Mouse (Mus musculus): ENCODE results near the gene Rfx4.

The Rfx4 gene

DNA sequence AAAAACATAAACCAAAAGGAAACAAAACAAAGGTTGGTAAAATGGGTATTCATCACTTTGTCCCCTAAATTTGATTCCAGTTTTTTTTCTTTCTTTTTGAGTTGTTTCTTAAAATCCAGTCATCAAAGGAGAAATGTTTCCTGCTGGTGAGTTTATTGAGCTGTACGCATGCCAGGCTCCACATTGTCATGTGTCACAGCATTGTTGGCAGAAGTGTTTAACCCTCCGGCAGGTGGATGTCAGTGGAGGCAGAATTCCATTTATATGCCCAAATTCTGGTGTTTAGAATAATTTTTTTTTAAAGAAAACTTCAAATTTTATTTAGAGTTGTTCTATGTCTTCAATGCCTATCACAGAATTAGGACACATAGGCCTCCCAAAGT is 56.0 kb downstream of the Rfx4 start:
- no peak for DNase-seq (ENCODE audit: low spot score)

DNA sequence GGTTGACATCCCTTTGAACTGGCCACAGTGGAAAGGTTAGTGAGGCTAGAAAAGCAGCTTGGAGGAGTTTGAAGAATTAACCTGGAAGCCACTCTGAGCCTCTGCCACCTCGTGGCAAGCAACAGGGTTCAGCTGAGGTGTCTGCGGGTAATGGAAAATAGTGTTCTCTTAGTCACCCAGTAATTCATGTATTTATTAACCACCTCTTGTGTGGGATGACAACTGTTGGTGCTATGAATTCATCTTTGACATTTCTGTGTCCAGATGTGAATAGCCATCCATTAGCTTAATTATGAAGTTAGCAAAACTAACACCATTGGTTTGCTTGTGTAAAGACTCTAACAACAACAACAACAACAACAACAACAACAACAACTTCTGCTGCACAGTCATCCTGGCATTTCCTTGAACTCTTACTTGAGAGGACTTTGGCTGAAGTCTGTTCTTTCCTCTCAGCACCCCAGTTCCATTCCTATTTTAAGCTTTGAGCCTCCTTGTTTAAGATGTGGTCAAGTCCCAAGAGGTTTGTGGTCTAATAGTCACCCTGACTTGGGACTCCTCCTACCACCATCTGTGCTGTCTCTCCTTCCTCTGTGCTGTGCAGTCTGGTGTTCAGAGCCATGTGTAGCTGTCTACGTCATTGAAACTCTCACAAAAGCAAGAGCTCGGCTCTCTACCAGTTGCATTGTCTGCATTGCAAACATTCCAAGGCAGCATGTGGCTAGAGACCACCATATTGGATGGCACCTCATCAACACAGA is 60.0 kb downstream of the Rfx4 start:
- no peak for DNase-seq (ENCODE audit: low spot score)

DNA sequence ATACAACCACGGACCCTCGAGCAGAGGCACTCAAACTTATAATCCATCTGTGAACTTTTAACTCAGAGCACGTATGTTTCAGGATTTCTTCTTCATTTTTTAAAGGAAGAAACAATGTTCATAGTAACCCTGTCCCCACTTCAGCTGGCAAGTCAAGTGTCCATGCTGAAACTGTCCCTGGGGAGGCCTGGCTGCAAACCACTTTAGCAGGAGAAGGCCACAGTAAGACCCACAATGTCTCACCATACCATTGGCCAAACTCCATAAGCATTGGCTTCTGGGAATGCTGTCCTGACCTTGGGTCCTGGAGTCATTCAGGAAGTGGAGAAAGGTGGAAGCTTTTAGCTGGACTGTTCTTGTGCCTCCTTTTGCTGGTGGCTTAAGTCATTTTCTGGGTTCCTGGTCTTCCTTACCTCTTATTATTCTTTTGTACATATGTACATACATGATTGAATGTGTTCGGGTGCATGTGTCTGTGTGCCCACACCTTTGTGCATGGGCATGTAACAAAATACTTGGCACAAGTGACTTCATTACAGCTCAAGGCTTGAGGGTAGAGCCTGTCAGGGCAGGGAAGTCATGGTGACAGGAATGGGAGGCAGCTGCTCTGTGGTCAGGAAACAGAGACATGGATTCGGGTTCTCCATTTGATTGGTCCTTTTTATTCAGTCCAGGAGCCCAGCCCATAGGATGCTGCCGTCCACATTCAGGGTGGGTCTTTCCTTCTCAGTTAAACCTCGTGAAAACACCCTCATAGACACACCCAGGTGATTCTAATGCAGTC is 61.4 kb downstream of the Rfx4 start:
- DNase-seq (ENCODE audit: low spot score): no peak

- no peak for DNase-seq (ENCODE audit: low spot score)
Observed at GRCm38 (mm10) chr10:84819669-84820068, 63.8 kb downstream of the Rfx4 start.

- DNase-seq (ENCODE audit: low spot score): no peak
Observed at GRCm38 (mm10) chr10:84820230-84820629, 64.4 kb downstream of the Rfx4 start.

DNA sequence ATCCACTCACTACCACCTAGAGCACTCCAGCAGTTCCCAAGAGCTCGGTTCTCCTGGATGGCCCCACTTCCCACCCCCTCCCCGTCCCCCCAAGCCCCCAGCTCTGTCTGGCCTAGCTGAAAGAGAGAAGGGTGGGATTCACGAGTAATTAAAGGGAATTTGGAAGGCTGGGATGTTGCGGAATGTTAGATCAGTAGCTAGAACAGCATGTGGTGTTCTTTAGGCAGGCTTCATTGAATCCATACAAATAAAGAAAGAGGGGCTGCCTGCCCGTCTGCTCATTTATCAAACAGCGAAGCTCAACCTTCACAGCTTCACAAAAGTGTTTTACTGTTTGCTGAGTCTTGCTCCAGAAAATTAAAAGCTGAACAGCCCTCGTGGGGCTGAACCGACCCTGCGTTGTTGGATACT is 66.9 kb downstream of the Rfx4 start:
- DNase-seq (ENCODE audit: low spot score): no peak

GRCm38 (mm10) chr10:84823621-84824020 is 67.8 kb downstream of the Rfx4 start:
- DNase-seq (ENCODE audit: low spot score): no peak

DNA sequence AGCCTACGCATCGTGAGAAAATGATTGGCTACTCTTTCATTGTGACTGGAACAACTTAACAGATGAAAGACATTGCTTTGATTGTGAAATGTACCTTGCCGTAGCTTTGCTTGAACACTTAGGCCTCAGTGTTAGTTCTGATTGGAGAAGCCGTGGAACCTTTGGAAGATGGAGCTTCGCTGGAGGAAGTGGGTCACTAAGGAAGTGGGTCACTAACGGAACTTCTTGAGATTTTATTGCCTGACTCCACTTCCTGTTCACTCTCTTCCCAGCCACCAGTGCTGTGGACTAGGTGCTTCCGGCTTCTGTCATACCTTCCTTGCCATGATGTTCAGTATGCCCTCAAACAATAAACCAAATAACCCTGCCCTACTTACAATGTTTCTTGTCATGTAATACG is 73.1 kb downstream of the Rfx4 start:
- DNase-seq (ENCODE audit: low spot score): no peak

DNA sequence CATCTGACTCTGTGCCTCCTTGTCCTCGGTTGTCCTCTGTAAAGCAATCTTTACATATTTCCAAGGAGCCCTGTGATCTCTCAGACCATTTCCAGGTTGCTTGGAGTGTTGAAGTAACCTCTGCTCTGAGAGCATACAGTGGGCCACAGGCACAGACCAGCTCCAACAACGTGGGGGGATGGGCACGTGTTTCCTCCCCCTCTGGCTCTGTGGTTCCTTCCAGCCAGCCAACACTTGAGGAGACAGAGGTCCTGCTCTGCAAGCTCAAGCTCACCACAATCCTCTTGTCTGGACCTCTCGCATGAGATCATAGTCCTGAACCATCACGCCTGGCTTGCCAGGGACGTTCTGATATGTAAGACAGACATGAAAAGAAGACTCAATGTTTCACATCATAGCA is 79.7 kb downstream of the Rfx4 start:
- DNase-seq (ENCODE audit: low spot score): no peak

DNA sequence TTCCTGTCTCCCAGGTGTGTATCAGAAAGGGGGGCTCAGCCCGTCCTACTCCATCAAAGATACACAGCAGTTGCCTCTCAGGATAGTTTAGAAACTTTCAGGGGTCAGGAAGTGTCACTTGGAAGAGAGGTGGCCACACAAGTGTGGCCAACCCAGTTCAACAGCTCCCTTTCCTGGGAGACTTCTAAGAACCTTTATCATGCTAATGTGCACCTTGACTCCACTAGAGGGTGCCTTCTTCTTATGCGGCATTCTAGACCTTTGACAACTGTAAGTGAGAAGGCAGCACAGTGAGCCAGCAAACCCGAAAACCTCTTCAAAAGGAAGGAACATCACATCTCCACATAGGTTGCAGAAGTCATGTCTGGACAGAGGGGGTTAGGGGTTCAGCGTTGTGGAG is 80.2 kb downstream of the Rfx4 start:
- peak; percentile 13 for DNase-seq (ENCODE audit: low spot score)

DNA sequence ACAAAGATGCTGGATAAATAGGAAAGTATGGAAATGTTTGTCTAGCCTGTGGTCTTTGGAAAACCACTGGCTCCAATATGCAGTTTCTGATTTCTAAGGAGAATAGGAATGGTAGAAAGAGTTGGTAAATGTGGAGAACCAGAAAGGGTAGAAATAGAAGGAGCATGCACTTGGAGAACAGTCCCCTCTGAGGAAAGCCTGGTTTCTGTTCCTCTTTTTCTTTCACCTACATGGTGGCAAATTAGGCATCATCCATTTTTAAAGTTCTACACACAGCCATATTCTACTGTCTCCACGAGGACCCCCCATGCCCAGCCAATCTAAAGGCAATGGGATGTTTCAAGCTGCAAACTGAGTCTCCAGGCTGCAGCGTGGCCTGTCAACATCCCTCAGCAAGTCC is 81.5 kb downstream of the Rfx4 start:
- no peak for DNase-seq (ENCODE audit: low spot score)

GRCm38 (mm10) chr10:84838850-84839473 is 83.1 kb downstream of the Rfx4 start:
- DNase-seq (ENCODE audit: low spot score): no peak

DNA sequence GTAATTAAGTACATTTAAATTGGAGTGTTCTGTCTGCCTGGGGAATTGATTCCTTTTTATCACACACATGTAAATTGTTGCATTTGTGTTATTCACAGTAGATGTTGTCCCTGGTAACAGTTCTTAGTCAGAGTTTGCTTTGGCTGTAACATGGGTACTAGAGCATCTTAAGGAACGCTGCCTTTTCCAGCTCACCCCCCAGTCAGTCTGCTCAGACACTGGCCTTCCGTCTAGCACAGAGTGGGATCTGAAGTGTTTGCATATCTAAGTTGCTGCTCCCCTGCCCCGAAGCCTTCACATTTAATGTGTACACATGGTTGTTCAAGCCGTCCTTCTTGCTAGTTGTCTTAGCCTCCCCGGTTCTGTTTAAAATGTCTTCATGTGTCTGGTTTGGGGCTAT is 90.8 kb downstream of the Rfx4 start:
- no peak for DNase-seq (ENCODE audit: low spot score)

DNA sequence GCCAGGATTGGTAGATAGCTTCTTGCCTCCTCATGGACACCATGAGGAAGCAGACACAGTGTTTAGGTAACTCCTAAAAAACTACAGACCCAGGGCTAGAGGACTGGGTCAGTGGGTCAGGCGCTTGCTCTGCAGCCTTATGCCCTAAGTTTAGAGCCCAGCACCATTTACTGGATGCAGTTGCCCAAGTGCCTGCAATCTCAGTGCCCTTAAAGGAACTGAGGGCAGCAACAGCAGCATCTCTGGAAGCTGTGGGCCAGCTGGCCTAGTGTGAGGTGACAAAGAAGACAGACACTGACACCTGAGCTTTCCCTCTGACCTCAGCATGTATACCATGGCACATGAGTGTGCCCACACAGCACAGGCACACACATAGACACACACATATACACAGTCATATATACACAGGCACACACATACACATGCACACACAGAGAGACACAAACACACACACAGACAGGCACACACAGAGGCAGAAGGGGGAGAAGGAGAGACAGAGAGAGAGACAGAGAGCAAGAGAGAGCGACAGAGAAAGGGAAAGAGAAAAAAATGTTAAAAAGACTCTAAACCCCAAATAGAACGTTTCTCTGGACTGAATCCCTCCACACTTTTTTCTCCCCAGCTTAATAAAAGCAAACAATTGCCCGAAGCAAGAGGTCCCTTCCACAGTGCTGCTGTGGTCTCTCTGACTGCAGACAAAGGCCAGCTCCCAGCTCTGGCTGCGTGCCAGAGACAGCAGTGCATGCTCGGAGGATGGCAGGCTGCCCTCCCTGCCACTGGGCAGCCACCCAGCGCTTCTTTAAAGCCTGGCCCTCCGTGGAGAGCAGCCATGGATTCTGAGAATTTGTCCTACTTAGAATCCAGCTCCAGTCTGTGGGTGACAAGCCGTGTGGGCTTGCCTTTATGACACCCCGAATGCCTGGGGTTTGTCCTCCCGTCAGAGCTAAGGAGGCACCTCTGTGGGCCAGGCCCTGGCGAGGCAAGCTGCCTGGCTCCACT is 96.4 kb downstream of the Rfx4 start:
- DNase-seq (ENCODE audit: low spot score): peak; percentile 13

GRCm38 (mm10) chr10:84854059-84854458 is 98.2 kb downstream of the Rfx4 start:
- no peak for DNase-seq (ENCODE audit: low spot score)

GRCm38 (mm10) chr10:84855466-84855865 is 99.6 kb downstream of the Rfx4 start:
- DNase-seq (ENCODE audit: low spot score): no peak

DNA sequence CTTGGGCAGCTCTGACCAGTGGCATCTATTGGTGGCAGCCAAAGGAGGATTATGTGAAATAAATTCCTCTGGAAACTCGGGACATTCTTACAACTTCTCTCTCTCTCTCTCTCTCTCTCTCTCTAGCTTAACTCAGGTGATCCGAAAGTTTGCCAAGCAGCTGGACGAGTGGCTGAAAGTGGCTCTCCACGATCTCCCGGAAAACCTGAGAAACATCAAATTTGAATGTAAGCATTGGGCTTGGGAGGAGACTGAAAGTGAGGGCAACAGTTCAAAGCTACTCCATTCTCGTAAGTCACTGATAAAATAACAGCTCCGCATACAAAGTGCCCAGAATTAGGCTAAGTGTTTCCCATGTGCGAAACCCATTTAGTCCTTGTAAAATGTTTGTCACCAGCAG is 102.5 kb downstream of the Rfx4 start:
- DNase-seq (ENCODE audit: low spot score): no peak

DNA sequence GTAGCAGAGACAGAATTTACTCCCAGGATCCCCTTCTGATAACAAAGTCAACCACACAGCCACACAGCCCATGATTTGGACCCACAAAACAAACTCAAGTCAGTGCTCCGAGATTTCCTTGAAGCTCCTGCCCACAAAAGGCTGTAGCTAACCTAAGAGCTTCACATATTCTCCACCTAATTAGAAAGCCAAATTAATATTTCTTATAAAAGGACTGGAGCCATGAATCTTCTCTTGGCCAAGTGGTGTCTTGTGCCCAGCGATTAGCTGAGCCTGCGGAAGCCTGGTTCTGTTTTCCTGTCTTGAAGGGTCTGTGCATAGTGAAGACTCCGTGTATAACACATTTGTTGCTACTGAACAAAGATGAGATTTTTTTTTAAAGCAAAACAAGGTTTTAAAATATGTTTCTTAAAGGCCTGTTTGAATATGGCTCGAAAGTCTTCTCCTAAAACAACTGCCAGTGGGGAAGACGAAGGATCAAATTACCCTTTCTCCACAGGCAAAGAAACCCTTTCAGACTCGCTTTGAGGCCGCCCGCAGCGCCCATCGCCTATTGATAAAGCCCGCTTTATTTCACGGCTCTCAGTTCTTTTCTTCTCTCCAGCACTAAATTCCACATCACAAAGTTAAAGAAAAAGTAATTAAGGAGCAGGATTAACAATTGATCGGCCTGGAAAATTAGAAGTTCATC is 103.1 kb downstream of the Rfx4 start:
- DNase-seq (ENCODE audit: low spot score): no peak

GRCm38 (mm10) chr10:84859556-84860380 is 103.9 kb downstream of the Rfx4 start:
- no peak for DNase-seq (ENCODE audit: low spot score)

- DNase-seq (ENCODE audit: low spot score): no peak
Observed at GRCm38 (mm10) chr10:84863488-84863887, 107.6 kb downstream of the Rfx4 start.
